Mouse (Mus musculus) midbrain, postnatal 0 days (tissue): ENCODE results near the gene Vwa3a. TPM values are rescaled to one million over a fixed set of nuclear protein-coding genes. Genes with fewer than 3 reads are reported as not detected.
"Not testable (repeated sequence)": the region's sequence is repeated elsewhere in the genome, so short reads cannot be mapped to it uniquely, and the experiment has no call there.

Source experiments
- ATAC-seq: fragments of 200-750 bp; cut with Nextera tagmentation; 2 replicates; pipeline ENCODE4 v1.8.0; 2017; ENCODE audit warnings: moderate number of reproducible peaks, mild to moderate bottlenecking, moderate TSS enrichment, moderate library complexity; ENCODE audit not compliant: low FRiP score
- DNase-seq: peaks from one replicate; pipeline ENCODE4 v3.0.0-alpha.2; 2015; ENCODE audit warnings: low spot score
- H3K27ac ChIP-seq: fragments of 300-500 bp; sonication (generic); 2 replicates; pipeline ENCODE4 v1.5.1; 2014; ENCODE audit warnings: low read depth, mild to moderate bottlenecking, low read length, mixed read lengths
- H3K27me3 ChIP-seq: fragments of 300-500 bp; sonication (generic); 2 replicates; pipeline ENCODE4 v1.6.1; 2014; ENCODE audit warnings: low read length, control low read depth, mixed read lengths; ENCODE audit not compliant: insufficient read depth
- H3K36me3 ChIP-seq: fragments of 300-500 bp; sonication (generic); 2 replicates; pipeline ENCODE4 v1.6.1; 2014; ENCODE audit warnings: low read length, control low read depth, mixed read lengths; ENCODE audit not compliant: insufficient read depth
- H3K4me1 ChIP-seq: fragments of 300-500 bp; sonication (generic); 2 replicates; pipeline ENCODE4 v1.6.1; 2014; ENCODE audit warnings: mild to moderate bottlenecking, control low read depth, antibody characterized with exemption, low read length, mixed read lengths; ENCODE audit not compliant: insufficient read depth
- H3K4me2 ChIP-seq: fragments of 300-500 bp; sonication (generic); 2 replicates; pipeline ENCODE4 v1.6.1; 2014; ENCODE audit warnings: low read depth, mild to moderate bottlenecking, low read length, mixed read lengths; ENCODE audit not compliant: poor library complexity, severe bottlenecking
- H3K4me3 ChIP-seq: fragments of 300-500 bp; sonication (generic); 2 replicates; pipeline ENCODE4 v1.5.1; 2014; ENCODE audit warnings: low read depth, mild to moderate bottlenecking, low read length, moderate library complexity
- H3K9ac ChIP-seq: fragments of 300-500 bp; sonication (generic); replicated peaks from 2 replicates; pipeline ENCODE4 v1.6.1; 2014; ENCODE audit warnings: mild to moderate bottlenecking, low read length, moderate library complexity, mixed read lengths; ENCODE audit not compliant: poor library complexity, severe bottlenecking
- H3K9me3 ChIP-seq: fragments of 300-500 bp; sonication (generic); 2 replicates; pipeline ENCODE4 v1.6.1; 2016; ENCODE audit warnings: low read length, control low read depth
- CTCF ChIP-seq: IDR thresholded peaks from 2 replicates; pipeline ENCODE4 v1.5.1; 2016; ENCODE audit warnings: antibody characterized with exemption, mild to moderate bottlenecking
- WGBS: fragments of 180-500 bp; shearing (Covaris S2); extraction: QIAGEN DNeasy Blood & Tissue Kit; methylation state at CpG from one replicate; pipeline ENCODE4 v1.1.7; 2014; 5-methylcytosine and 5-hydroxymethylcytosine counted together
- polyA plus RNA-seq: library from polyadenylated mRNA; unstranded; fragments of >200 nt; fragmentation: Nextera tagmentation; extraction: Ambion mirVana; gene quantifications from 2 replicates; pipeline ENCODE4 v1.2.1, GENCODE M21; 2015
- total RNA-seq: library from RNA; depleted of rRNA; stranded (reverse); fragments of >200 nt; gene quantifications from 2 replicates; pipeline ENCODE4 v1.2.3, GENCODE M21; 2014

Vwa3a gene
- total and polyA plus RNA-seq, 2 experiments from 2014 or later: 1.6 to 2.3 TPM

DNA sequence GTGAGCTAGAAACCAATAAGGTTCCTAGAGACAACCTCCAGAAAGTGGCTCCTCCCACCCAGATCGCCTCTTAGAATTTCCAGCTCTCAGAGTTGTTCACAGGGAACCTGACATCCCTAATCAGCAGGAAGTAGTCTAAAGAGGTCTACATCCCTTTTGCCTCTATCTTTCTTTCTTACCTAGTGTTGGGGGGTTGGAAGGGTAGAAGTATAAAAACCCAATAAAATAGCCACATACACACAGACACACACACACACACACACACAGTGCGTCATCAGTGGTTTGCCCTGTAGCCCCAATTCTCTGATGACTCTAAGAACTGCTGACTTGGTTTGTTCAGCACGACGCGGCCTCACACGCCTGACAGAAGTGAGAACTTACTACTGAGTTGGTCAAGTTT is 39.5 kb upstream of the Vwa3a start:
- DNase-seq (no peak), ATAC-seq (no peak)
- Histone ChIP-seq H3K4me3 (no peak overlapping the region), H3K9me3 (no peaks in the 10 kb centered on the region), H3K9ac (no peak overlapping the region), H3K4me1 (no peaks in the 10 kb centered on the region), H3K36me3 (no peaks in the 10 kb centered on the region), H3K27me3 (no peaks in the 10 kb centered on the region), H3K27ac (no peak overlapping the region), H3K4me2 (no peak overlapping the region)
- TF ChIP-seq CTCF: no peak
- 90% methylated on average over 6 of the region's 6 CpGs for WGBS

GRCm38 (mm10) chr7:120703888-120704287 is 35.2 kb upstream of the Vwa3a start:
- 88% methylated on average over 3 of the region's 3 CpGs for WGBS
- H3K9me3 ChIP-seq: no peaks in the 10 kb centered on the region
- H3K27ac ChIP-seq: no peak overlapping the region
- no peak overlapping the region for H3K4me2 ChIP-seq
- H3K4me1 ChIP-seq: no peaks in the 10 kb centered on the region
- no peaks in the 10 kb centered on the region for H3K36me3 ChIP-seq
- H3K4me3 ChIP-seq: no peak overlapping the region
- no peak overlapping the region for H3K9ac ChIP-seq
- ATAC-seq: no peak
- no peaks in the 10 kb centered on the region for H3K27me3 ChIP-seq
- no peak for DNase-seq
- no peak for TF ChIP-seq CTCF

DNA sequence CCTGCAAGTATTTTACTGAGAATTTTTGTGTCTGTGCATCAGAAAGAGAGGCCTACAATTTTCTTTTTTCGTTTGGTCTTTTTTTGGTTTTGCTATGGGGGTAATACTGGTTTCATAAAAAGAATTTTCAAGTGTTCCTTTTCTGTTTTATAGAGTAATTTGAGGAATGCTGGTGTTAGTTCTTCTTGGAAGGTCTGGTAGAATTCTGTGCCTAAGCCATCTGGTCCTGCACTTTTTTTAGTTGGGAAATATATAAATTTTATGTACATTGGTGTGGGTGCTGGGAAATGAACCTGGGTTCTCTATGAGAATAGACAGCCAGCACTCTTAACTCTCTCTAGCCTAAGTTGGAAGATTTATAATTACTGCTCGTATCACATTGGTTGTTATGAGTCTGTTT is 27.0 kb upstream of the Vwa3a start:
- no peak for ATAC-seq

GRCm38 (mm10) chr7:120713225-120713624 is 25.9 kb upstream of the Vwa3a start:
- TF ChIP-seq CTCF: no peak

More for the DNA sequence above, 27.0 kb upstream of the Vwa3a start:
- H3K4me3 ChIP-seq: no peak overlapping the region
- H3K27ac ChIP-seq: no peak overlapping the region
- no peak overlapping the region for H3K4me2 ChIP-seq
- H3K9me3 ChIP-seq: no peaks in the 10 kb centered on the region
- no peaks in the 10 kb centered on the region for H3K27me3 ChIP-seq
- no peaks in the 10 kb centered on the region; the same call in 1 of the 2 replicates for H3K4me1 ChIP-seq
- WGBS: 99% methylated on average over 2 of the region's 2 CpGs
- no peaks in the 10 kb centered on the region for H3K36me3 ChIP-seq
- H3K9ac ChIP-seq: no peak overlapping the region
- no peak for TF ChIP-seq CTCF
- no peak for DNase-seq

DNA sequence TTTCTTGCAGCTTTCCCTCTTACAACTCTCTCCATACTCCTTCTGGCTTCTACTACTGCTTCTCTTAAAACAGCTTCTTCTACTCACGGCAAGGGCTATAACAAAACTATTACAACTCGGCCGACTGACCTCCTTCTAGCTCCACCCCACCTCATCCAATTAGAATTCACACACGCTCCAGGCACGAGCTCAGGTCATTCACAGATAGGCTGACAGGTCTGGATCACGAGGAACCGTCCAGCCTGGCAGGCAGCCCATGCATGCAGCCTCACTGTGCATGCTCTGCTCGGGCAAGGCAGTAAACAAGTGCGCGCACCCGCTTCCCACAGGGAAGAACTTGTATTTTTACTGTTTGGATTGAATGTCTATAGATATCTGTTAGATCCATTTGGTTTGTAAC is 25.2 kb upstream of the Vwa3a start:
- H3K36me3 ChIP-seq, H3K4me1 ChIP-seq, H3K27ac ChIP-seq, H3K27me3 ChIP-seq, H3K9me3 ChIP-seq, DNase-seq, H3K9ac ChIP-seq, H3K4me3 ChIP-seq, H3K4me2 ChIP-seq, ATAC-seq: not testable (repeated sequence)
- 91% methylated on average over 11 of the region's 11 CpGs for WGBS

More at GRCm38 (mm10) chr7:120713225-120713624, 25.9 kb upstream of the Vwa3a start:
- H3K4me2 ChIP-seq: no peak overlapping the region
- no peaks in the 10 kb centered on the region for H3K9me3 ChIP-seq
- H3K4me1 ChIP-seq: no peaks in the 10 kb centered on the region; the same call in 1 of the 2 replicates
- no peaks in the 10 kb centered on the region for H3K36me3 ChIP-seq
- no peak overlapping the region for H3K4me3 ChIP-seq
- H3K27me3 ChIP-seq: no peaks in the 10 kb centered on the region
- H3K27ac ChIP-seq: no peak overlapping the region
- 98% methylated on average over 2 of the region's 2 CpGs for WGBS
- DNase-seq (no peak), ATAC-seq (no peak)
- no peak overlapping the region for H3K9ac ChIP-seq

GRCm38 (mm10) chr7:120717261-120717660 is 21.9 kb upstream of the Vwa3a start:
- 73% methylated on average over 2 of the region's 2 CpGs for WGBS
- no peak overlapping the region for H3K4me2 ChIP-seq

More at GRCm38 (mm10) chr7:120717261-120717660, 21.9 kb upstream of the Vwa3a start:
- no peak for DNase-seq
- no peak overlapping the region for H3K4me3 ChIP-seq
- TF ChIP-seq CTCF: no peak
- no peak overlapping the region for H3K9ac ChIP-seq
- H3K4me1 ChIP-seq: no peaks in the 10 kb centered on the region; the same call in 1 of the 2 replicates
- H3K36me3 ChIP-seq: no peaks in the 10 kb centered on the region
- no peak overlapping the region for H3K27ac ChIP-seq
- ATAC-seq: no peak
- H3K27me3 ChIP-seq: no peaks in the 10 kb centered on the region
- no peaks in the 10 kb centered on the region for H3K9me3 ChIP-seq
